Mouse (Mus musculus) gastrocnemius, postnatal 36 days (tissue): ENCODE results near the gene Nme3. TPM values are rescaled to one million over a fixed set of nuclear protein-coding genes. Genes with fewer than 3 reads are reported as not detected.

Experiments used
- DNase-seq, 2 experiments: peaks; one replicate each; pipeline ENCODE4 v3.0.0; 2022
- intact Hi-C: fragments of 180-260 bp; cut with DNase I; formaldehyde crosslinking; loops from one replicate; pipeline ENCODE4 v1.15.1; 2025
- long read RNA-seq, 2 experiments: library from polyadenylated mRNA; stranded (forward); transcript quantifications; one replicate each; pipeline ENCODE4 v2.0.0; 2021
- total RNA-seq, 2 experiments: library from RNA; stranded (reverse); gene quantifications; 2 replicates each; pipeline ENCODE4 v1.2.3; 2021

Gene Nme3
- 10 to 100 TPM; 10.3 to 11.7 TPM for total RNA-seq
- long read RNA-seq, experiment 1, transcript Nme3-201 (5 exons, 715 nt) = major isoform, 7 of 10 reads
- long read RNA-seq, experiment 1, partial matches to known transcripts = 0 of 10 reads
- long read RNA-seq, experiment 1, other reads (novel, unspliced or antisense) = 1 of 10 reads
- long read RNA-seq, experiment 2, transcript Nme3-201 (5 exons, 715 nt) = major isoform, 7 of 11 reads
- long read RNA-seq, experiment 2, partial matches to known transcripts = 0 of 11 reads
- long read RNA-seq, experiment 2, other reads (novel, unspliced or antisense) = 1 of 11 reads

- DNase-seq = peak; percentile 55 to 61
- intact Hi-C loops = loop anchor here (10.0 kb wide), 1 partner anchor 928 kb away; the partner anchor contains the start of genes Jmjd8 and Wdr24
Observed at GRCm38 (mm10) chr17:24896241-24896992, at the start of gene Nme3. Nme3 (plus strand) TSS chr17:24896500.

GRCm38 (mm10) chr17:24847386-24847785 lies 48.9 kb upstream of the Nme3 start:
- no peak for DNase-seq
- intact Hi-C loops = loop anchor here (5.0 kb wide), 1 partner anchor 170 kb away; the partner anchor contains the start of genes Cramp1l and Ift140

GRCm38 (mm10) chr17:24848600-24849031 lies 47.7 kb upstream of the Nme3 start:
- no peak for DNase-seq
- intact Hi-C loops = loop anchor here (5.0 kb wide), 1 partner anchor 169 kb away; the partner anchor contains the start of genes Cramp1l and Ift140

GRCm38 (mm10) chr17:24849733-24850064 lies 46.6 kb upstream of the Nme3 start:
- DNase-seq = peak in 1 of 2 experiments; percentile 35

GRCm38 (mm10) chr17:24850065-24850772 lies 46.1 kb upstream of the Nme3 start, which contains the start of gene Fahd1:
Fahd1 (minus strand) TSS chr17:24850364.
- intact Hi-C loops = loop anchor here (2.0 kb wide), 1 partner anchor 27 kb away; no protein-coding TSS in a partner anchor
- peak; percentile 93 to 95 for DNase-seq

More at GRCm38 (mm10) chr17:24849733-24850064, 46.6 kb upstream of the Nme3 start:
- intact Hi-C loops = loop anchor here (2.0 to 5.0 kb wide), 2 partner anchors 27 to 168 kb away; partner anchors contain the start of genes Cramp1l and Ift140

- intact Hi-C loops = loop anchor here (2.0 kb wide), 1 partner anchor 26 kb away; no protein-coding TSS in a partner anchor
- DNase-seq = no peak
Observed at GRCm38 (mm10) chr17:24850773-24851127, 45.5 kb upstream of the Nme3 start.

- no peak for DNase-seq
- intact Hi-C loops = loop anchor here (2.0 kb wide), 1 partner anchor 25 kb away; no protein-coding TSS in a partner anchor
Observed at GRCm38 (mm10) chr17:24851381-24852125, 44.7 kb upstream of the Nme3 start.

GRCm38 (mm10) chr17:24855838-24856464 lies 40.3 kb upstream of the Nme3 start:
- no peak for DNase-seq
- intact Hi-C loops = no loop called here

GRCm38 (mm10) chr17:24856589-24856988 lies 39.7 kb upstream of the Nme3 start:
- no peak for DNase-seq
- intact Hi-C loops = no loop called here

- intact Hi-C loops = no loop called here
- DNase-seq = no peak
Observed at GRCm38 (mm10) chr17:24857831-24858470, 38.3 kb upstream of the Nme3 start.

- DNase-seq = no peak
- intact Hi-C loops = no loop called here
Observed at GRCm38 (mm10) chr17:24858967-24859366, 37.3 kb upstream of the Nme3 start.

GRCm38 (mm10) chr17:24860076-24860475 lies 36.2 kb upstream of the Nme3 start:
- no peak for DNase-seq
- intact Hi-C loops = no loop called here

- intact Hi-C loops = no loop called here
- DNase-seq = no peak
Observed at GRCm38 (mm10) chr17:24861785-24862184, 34.5 kb upstream of the Nme3 start.

GRCm38 (mm10) chr17:24865776-24866175 lies 30.5 kb upstream of the Nme3 start, which contains the start of gene Igfals:
Igfals (plus strand) TSS chr17:24865997.
- intact Hi-C loops = no loop called here
- DNase-seq = no peak

GRCm38 (mm10) chr17:24867914-24868313 lies 28.4 kb upstream of the Nme3 start:
- DNase-seq = no peak
- intact Hi-C loops = no loop called here

- DNase-seq = no peak
- intact Hi-C loops = no loop called here
Observed at GRCm38 (mm10) chr17:24873695-24874404, 22.4 kb upstream of the Nme3 start.

GRCm38 (mm10) chr17:24874405-24874745 lies 21.9 kb upstream of the Nme3 start:
- no peak for DNase-seq
- intact Hi-C loops = no loop called here

- intact Hi-C loops = no loop called here
- no peak for DNase-seq
Observed at GRCm38 (mm10) chr17:24874989-24875388, 21.3 kb upstream of the Nme3 start.
